Mouse (Mus musculus): ENCODE results near the gene Kctd21. TPM values are rescaled to one million over a fixed set of nuclear protein-coding genes. Genes with fewer than 3 reads are reported as not detected.

Kctd21 gene
- polyA plus RNA-seq, 1 experiment from 2014 or later = 5.5 TPM

- H3K4me1 ChIP-seq (ENCODE audit: control insufficient read depth, insufficient read depth, low read length) = peaks cover 9% of the 10 kb centered on the region
- over 99% methylated on average over 15 of the region's 15 CpGs for WGBS
- no peak overlapping the region for H3K4me2 ChIP-seq (ENCODE audit: low read depth, low read length)
- no peaks in the 10 kb centered on the region for H3K27me3 ChIP-seq (replicated peaks; ENCODE audit: control insufficient read depth, insufficient read depth, low read length)
- no peak for ATAC-seq (ENCODE audit: low read depth)
- no peak for DNase-seq (ENCODE audit: low spot score)
- H3K36me3 ChIP-seq (ENCODE audit: control insufficient read depth, insufficient read depth, low read length) = no peaks in the 10 kb centered on the region
- no peak overlapping the region for H3K27ac ChIP-seq (replicated peaks; ENCODE audit: low read depth, low read length)
- no peak overlapping the region for H3K4me3 ChIP-seq (ENCODE audit: low read depth, low read length)
- no peak overlapping the region for H3K9ac ChIP-seq (ENCODE audit: low read depth, low read length)
- H3K9me3 ChIP-seq (ENCODE audit: control insufficient read depth, low read length) = no peaks in the 10 kb centered on the region
These were observed 15.3 kb downstream of the Kctd21 start for GRCm38 (mm10) chr7:97347464-97347863.

- H3K27ac ChIP-seq (replicated peaks; ENCODE audit: low read depth, low read length) = no peak overlapping the region
- H3K9ac ChIP-seq (ENCODE audit: low read depth, low read length) = no peak overlapping the region
- no peaks in the 10 kb centered on the region for H3K9me3 ChIP-seq (ENCODE audit: control insufficient read depth, low read length)
- H3K36me3 ChIP-seq (ENCODE audit: control insufficient read depth, insufficient read depth, low read length) = no peaks in the 10 kb centered on the region
- no peak overlapping the region for H3K4me3 ChIP-seq (ENCODE audit: low read depth, low read length)
- DNase-seq (ENCODE audit: low spot score) = no peak
- peaks cover 9% of the 10 kb centered on the region for H3K4me1 ChIP-seq (ENCODE audit: control insufficient read depth, insufficient read depth, low read length)
- WGBS = 82% methylated on average over 3 of the region's 3 CpGs
- ATAC-seq (ENCODE audit: low read depth) = no peak
- no peak overlapping the region for H3K4me2 ChIP-seq (ENCODE audit: low read depth, low read length)
- no peaks in the 10 kb centered on the region for H3K27me3 ChIP-seq (replicated peaks; ENCODE audit: control insufficient read depth, insufficient read depth, low read length)
These were observed 16.2 kb downstream of the Kctd21 start for GRCm38 (mm10) chr7:97348318-97348717.

- DNase-seq (ENCODE audit: low spot score) (no peak), ATAC-seq (ENCODE audit: low read depth) (no peak)
- no peak overlapping the region for H3K9ac ChIP-seq (ENCODE audit: low read depth, low read length)
- H3K27me3 ChIP-seq (replicated peaks; ENCODE audit: control insufficient read depth, insufficient read depth, low read length) = no peaks in the 10 kb centered on the region
- H3K27ac ChIP-seq (replicated peaks; ENCODE audit: low read depth, low read length) = no peak overlapping the region
- H3K4me1 ChIP-seq (ENCODE audit: control insufficient read depth, insufficient read depth, low read length) = peaks cover 9% of the 10 kb centered on the region
- no peak overlapping the region for H3K4me2 ChIP-seq (ENCODE audit: low read depth, low read length)
- H3K4me3 ChIP-seq (ENCODE audit: low read depth, low read length) = no peak overlapping the region
- 69% methylated on average over 5 of the region's 5 CpGs for WGBS
- H3K36me3 ChIP-seq (ENCODE audit: control insufficient read depth, insufficient read depth, low read length) = no peaks in the 10 kb centered on the region
- H3K9me3 ChIP-seq (ENCODE audit: control insufficient read depth, low read length) = no peaks in the 10 kb centered on the region
These were observed 16.7 kb downstream of the Kctd21 start for GRCm38 (mm10) chr7:97348836-97349235.

GRCm38 (mm10) chr7:97349438-97349837 lies 17.3 kb downstream of the Kctd21 start:
- Histone ChIP-seq H3K4me2 (ENCODE audit: low read depth, low read length) (no peak overlapping the region), H3K4me3 (ENCODE audit: low read depth, low read length) (no peak overlapping the region), H3K27ac (replicated peaks; ENCODE audit: low read depth, low read length) (no peak overlapping the region), H3K9me3 (ENCODE audit: control insufficient read depth, low read length) (no peaks in the 10 kb centered on the region), H3K36me3 (ENCODE audit: control insufficient read depth, insufficient read depth, low read length) (no peaks in the 10 kb centered on the region), H3K4me1 (ENCODE audit: control insufficient read depth, insufficient read depth, low read length) (peaks cover 9% of the 10 kb centered on the region), H3K9ac (ENCODE audit: low read depth, low read length) (no peak overlapping the region), H3K27me3 (replicated peaks; ENCODE audit: control insufficient read depth, insufficient read depth, low read length) (no peaks in the 10 kb centered on the region)
- ATAC-seq (ENCODE audit: low read depth) (no peak), DNase-seq (ENCODE audit: low spot score) (no peak)
- WGBS = 82% methylated on average over 6 of the region's 6 CpGs

GRCm38 (mm10) chr7:97350891-97351290 lies 18.8 kb downstream of the Kctd21 start:
- WGBS = 87% methylated on average over 5 of the region's 5 CpGs
- no peak for DNase-seq (ENCODE audit: low spot score)

GRCm38 (mm10) chr7:97351792-97352513 lies 19.8 kb downstream of the Kctd21 start:
- ATAC-seq (ENCODE audit: low read depth) (no peak), DNase-seq (ENCODE audit: low spot score) (no peak)
- no peaks in the 10 kb centered on the region for H3K9me3 ChIP-seq (ENCODE audit: control insufficient read depth, low read length)
- H3K36me3 ChIP-seq (ENCODE audit: control insufficient read depth, insufficient read depth, low read length) = no peaks in the 10 kb centered on the region
- no peak overlapping the region for H3K4me3 ChIP-seq (ENCODE audit: low read depth, low read length)
- H3K4me1 ChIP-seq (ENCODE audit: control insufficient read depth, insufficient read depth, low read length) = no peaks in the 10 kb centered on the region
- H3K9ac ChIP-seq (ENCODE audit: low read depth, low read length) = no peak overlapping the region
- no peak overlapping the region for H3K4me2 ChIP-seq (ENCODE audit: low read depth, low read length)
- WGBS = 83% methylated on average over 11 of the region's 11 CpGs
- no peak overlapping the region for H3K27ac ChIP-seq (replicated peaks; ENCODE audit: low read depth, low read length)
- H3K27me3 ChIP-seq (replicated peaks; ENCODE audit: control insufficient read depth, insufficient read depth, low read length) = no peaks in the 10 kb centered on the region

More at GRCm38 (mm10) chr7:97350891-97351290, 18.8 kb downstream of the Kctd21 start:
- H3K4me3 ChIP-seq (ENCODE audit: low read depth, low read length) = no peak overlapping the region
- H3K4me2 ChIP-seq (ENCODE audit: low read depth, low read length) = no peak overlapping the region
- no peaks in the 10 kb centered on the region for H3K9me3 ChIP-seq (ENCODE audit: control insufficient read depth, low read length)
- no peak for ATAC-seq (ENCODE audit: low read depth)
- H3K27ac ChIP-seq (replicated peaks; ENCODE audit: low read depth, low read length) = no peak overlapping the region
- no peaks in the 10 kb centered on the region for H3K27me3 ChIP-seq (replicated peaks; ENCODE audit: control insufficient read depth, insufficient read depth, low read length)
- no peaks in the 10 kb centered on the region for H3K36me3 ChIP-seq (ENCODE audit: control insufficient read depth, insufficient read depth, low read length)
- H3K9ac ChIP-seq (ENCODE audit: low read depth, low read length) = no peak overlapping the region
- H3K4me1 ChIP-seq (ENCODE audit: control insufficient read depth, insufficient read depth, low read length) = peaks cover under 1% of the 10 kb centered on the region; the same call in 1 of the 2 replicates

- Histone ChIP-seq H3K27me3 (replicated peaks; ENCODE audit: control insufficient read depth, insufficient read depth, low read length) (no peaks in the 10 kb centered on the region), H3K9ac (ENCODE audit: low read depth, low read length) (no peak overlapping the region), H3K4me3 (ENCODE audit: low read depth, low read length) (no peak overlapping the region), H3K4me1 (ENCODE audit: control insufficient read depth, insufficient read depth, low read length) (no peaks in the 10 kb centered on the region), H3K36me3 (ENCODE audit: control insufficient read depth, insufficient read depth, low read length) (no peaks in the 10 kb centered on the region), H3K4me2 (ENCODE audit: low read depth, low read length) (no peak overlapping the region), H3K9me3 (ENCODE audit: control insufficient read depth, low read length) (no peaks in the 10 kb centered on the region), H3K27ac (replicated peaks; ENCODE audit: low read depth, low read length) (no peak overlapping the region)
- no peak for ATAC-seq (ENCODE audit: low read depth)
- 83% methylated on average over 6 of the region's 6 CpGs for WGBS
- no peak for DNase-seq (ENCODE audit: low spot score)
These were observed 21.2 kb downstream of the Kctd21 start for GRCm38 (mm10) chr7:97353356-97353755.

GRCm38 (mm10) chr7:97355068-97355841 lies 23.1 kb downstream of the Kctd21 start:
- 41% methylated on average over 13 of the region's 13 CpGs for WGBS

More at GRCm38 (mm10) chr7:97355068-97355841, 23.1 kb downstream of the Kctd21 start:
- no peak overlapping the region for H3K4me3 ChIP-seq (ENCODE audit: low read depth, low read length)
- H3K9me3 ChIP-seq (ENCODE audit: control insufficient read depth, low read length) = no peaks in the 10 kb centered on the region
- no peak overlapping the region for H3K27ac ChIP-seq (replicated peaks; ENCODE audit: low read depth, low read length)
- ATAC-seq (ENCODE audit: low read depth) (no peak; the same call in 1 of the 2 replicates), DNase-seq (ENCODE audit: low spot score) (peak; percentile 11)
- H3K4me2 ChIP-seq (ENCODE audit: low read depth, low read length) = no peak overlapping the region
- no peaks in the 10 kb centered on the region for H3K36me3 ChIP-seq (ENCODE audit: control insufficient read depth, insufficient read depth, low read length)
- H3K4me1 ChIP-seq (ENCODE audit: control insufficient read depth, insufficient read depth, low read length) = no peaks in the 10 kb centered on the region
- no peak overlapping the region for H3K9ac ChIP-seq (ENCODE audit: low read depth, low read length)
- H3K27me3 ChIP-seq (replicated peaks; ENCODE audit: control insufficient read depth, insufficient read depth, low read length) = no peaks in the 10 kb centered on the region

Measured in embryonic facial prominence, embryonic 14.5 days (tissue).